Mouse (Mus musculus) embryonic fibroblast, embryonic 13.5 days (primary cell): ENCODE measurements around the gene Shroom3.

Experiments
- CTCF ChIP-seq: IDR thresholded peaks from 2 replicates; pipeline ENCODE4 v1.5.1; 2011; ENCODE audit warnings: mild to moderate bottlenecking, control low read depth, low read length, moderate library complexity, borderline replicate concordance; ENCODE audit not compliant: insufficient read depth
- POLR2A ChIP-seq: IDR thresholded peaks from 2 replicates; pipeline ENCODE4 v1.6.1; 2011; ENCODE audit warnings: low read depth, mild to moderate bottlenecking, control low read depth, low read length, moderate library complexity

DNA sequence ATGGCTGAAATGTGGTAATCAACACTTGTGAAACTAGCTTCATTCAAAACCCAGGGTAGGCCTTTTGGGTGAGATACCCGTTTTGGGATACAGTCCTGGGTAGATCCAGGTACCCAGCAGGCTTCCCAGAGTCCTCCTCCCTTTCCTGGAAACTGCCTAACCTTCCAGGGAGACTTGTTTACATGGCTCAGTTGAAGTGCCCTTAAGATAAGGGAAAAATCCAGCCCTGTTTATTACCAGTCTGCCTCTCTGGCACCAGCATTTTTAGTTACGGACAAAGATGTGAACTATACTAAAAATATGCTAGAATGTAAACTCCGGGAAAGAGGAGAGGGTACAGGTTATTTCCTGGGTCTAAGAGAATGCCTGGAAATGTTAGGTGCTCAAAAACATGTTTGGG is 90.6 kb downstream of the Shroom3 start:
- no peak for TF ChIP-seq CTCF
- TF ChIP-seq POLR2A, result no peak
